Mouse (Mus musculus) erythroblast, embryonic 14.5 days (primary cell): ENCODE results near the gene Matn3.

Experiments
- GATA1 ChIP-seq: IDR thresholded peaks from 2 replicates; pipeline ENCODE4 v1.6.1; 2012; ENCODE audit warnings: low read length, inconsistent platforms, mixed read lengths
- TAL1 ChIP-seq: IDR thresholded peaks from 3 replicates; pipeline ENCODE4 v1.6.1; 2012; ENCODE audit warnings: low read length, inconsistent platforms, mixed read lengths

GRCm38 (mm10) chr12:8935349-8935748 is 12.4 kb upstream of the Matn3 start:
- TF ChIP-seq TAL1, result no peak
- TF ChIP-seq GATA1, result no peak
